Mouse (Mus musculus): ENCODE results near the gene Gm17416. TPM values are rescaled to one million over a fixed set of nuclear protein-coding genes. Genes with fewer than 3 reads are reported as not detected.

The Gm17416 gene
- polyA plus RNA-seq, 1 experiment: not detected

GRCm38 (mm10) chr2:152586926-152587560, 17.9 kb downstream of the Gm17416 start:
- H3K27ac ChIP-seq (replicated peaks; ENCODE audit: low read depth, low read length): no peak overlapping the region
- no peaks in the 10 kb centered on the region for H3K4me1 ChIP-seq (ENCODE audit: control insufficient read depth, insufficient read depth, insufficient read length, low read length)
- H3K4me3 ChIP-seq (ENCODE audit: insufficient read depth, low read depth, low read length): no peak overlapping the region

DNA sequence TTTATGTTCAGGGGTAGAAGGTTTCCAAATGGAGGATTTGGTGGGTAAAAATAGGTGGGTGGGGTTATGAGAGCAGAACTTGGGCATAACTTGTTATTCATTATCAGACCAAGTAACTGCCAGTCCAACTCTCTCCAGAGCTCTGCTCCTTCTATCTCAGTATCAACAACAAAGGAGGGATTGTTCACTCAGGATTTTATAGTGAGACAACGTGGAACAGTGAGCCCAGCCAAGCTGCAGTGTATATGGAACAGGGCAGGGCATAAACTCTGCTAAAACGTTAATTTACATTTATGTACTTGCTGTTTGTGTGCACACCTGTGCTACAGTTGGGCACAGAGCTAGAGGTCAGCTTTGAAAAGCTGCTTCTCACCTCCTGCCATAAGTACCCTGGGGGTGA, 19.3 kb downstream of the Gm17416 start:
- H3K4me3 ChIP-seq (ENCODE audit: insufficient read depth, low read depth, low read length): no peak overlapping the region
- H3K27ac ChIP-seq (replicated peaks; ENCODE audit: low read depth, low read length): no peak overlapping the region
- H3K4me1 ChIP-seq (ENCODE audit: control insufficient read depth, insufficient read depth, insufficient read length, low read length): no peaks in the 10 kb centered on the region

GRCm38 (mm10) chr2:152589021-152589420, 19.9 kb downstream of the Gm17416 start:
- Histone ChIP-seq H3K4me3 (ENCODE audit: insufficient read depth, low read depth, low read length) (no peak overlapping the region), H3K27ac (replicated peaks; ENCODE audit: low read depth, low read length) (no peak overlapping the region), H3K4me1 (ENCODE audit: control insufficient read depth, insufficient read depth, insufficient read length, low read length) (no peaks in the 10 kb centered on the region)

- Histone ChIP-seq H3K4me3 (ENCODE audit: insufficient read depth, low read depth, low read length) (no peak within 1 kb of the TSS), H3K4me1 (ENCODE audit: control insufficient read depth, insufficient read depth, insufficient read length, low read length) (no peaks in the 10 kb centered on the region), H3K27ac (replicated peaks; ENCODE audit: low read depth, low read length) (no peak within 1 kb of the TSS)
Measured at GRCm38 (mm10) chr2:152599299-152599698, 30.2 kb downstream of the Gm17416 start, which contains the start of gene Defb45. Defb45 (minus strand) TSS chr2:152599399.

DNA sequence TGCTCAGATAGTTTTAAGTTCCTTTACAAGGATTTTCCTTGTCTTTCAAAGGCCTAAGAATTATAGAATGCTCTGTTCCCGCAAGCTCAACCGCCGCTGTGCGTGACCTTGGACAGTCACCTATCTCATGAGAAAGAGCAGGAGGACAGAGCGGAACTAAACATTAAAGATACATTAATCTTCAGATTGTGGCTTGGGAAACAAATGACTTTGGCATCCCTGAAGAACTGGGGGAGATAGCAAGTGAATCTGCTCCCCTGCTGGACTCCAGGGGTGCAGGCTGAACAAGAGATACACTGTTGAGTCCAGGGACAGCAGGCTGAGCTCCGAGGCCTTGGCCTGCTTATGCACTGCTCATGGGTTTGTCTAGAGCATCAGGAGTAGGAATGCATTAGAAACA, 30.9 kb downstream of the Gm17416 start:
- Histone ChIP-seq H3K4me1 (ENCODE audit: control insufficient read depth, insufficient read depth, insufficient read length, low read length) (no peaks in the 10 kb centered on the region), H3K27ac (replicated peaks; ENCODE audit: low read depth, low read length) (no peak overlapping the region), H3K4me3 (ENCODE audit: insufficient read depth, low read depth, low read length) (no peak overlapping the region)

DNA sequence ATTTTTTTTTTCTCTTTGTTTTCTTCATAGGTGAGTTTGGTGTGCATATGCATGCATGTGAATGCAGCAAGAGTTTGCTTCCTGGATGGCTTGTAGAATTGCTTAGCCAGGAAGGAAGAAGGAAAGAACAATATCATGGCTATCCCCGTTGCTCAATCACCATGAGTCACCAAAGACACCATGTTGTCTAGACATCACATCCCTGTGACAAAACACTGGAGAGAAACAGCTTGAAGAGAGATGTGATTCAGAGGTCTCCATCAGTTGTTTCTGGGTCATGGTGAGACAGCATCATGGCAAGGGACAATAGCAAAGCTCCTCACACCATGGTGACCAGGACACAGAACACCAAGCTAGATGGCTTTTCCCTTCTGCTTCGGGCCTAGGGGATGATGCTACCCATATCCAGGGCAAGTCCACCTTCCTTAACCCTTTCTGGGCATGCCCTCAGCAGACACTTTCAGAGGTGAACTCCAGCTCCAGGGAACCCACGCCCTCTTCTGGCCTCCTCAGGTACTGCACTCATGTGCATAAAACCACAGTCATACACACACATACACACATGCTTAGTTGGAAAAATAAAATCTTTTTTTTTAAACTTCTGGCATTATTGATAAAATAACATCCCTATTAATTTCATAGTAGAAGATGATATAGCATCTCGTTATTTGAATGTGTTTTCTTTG, 32.3 kb downstream of the Gm17416 start:
- no peak overlapping the region for H3K27ac ChIP-seq (replicated peaks; ENCODE audit: low read depth, low read length)
- H3K4me3 ChIP-seq (ENCODE audit: insufficient read depth, low read depth, low read length): no peak overlapping the region
- H3K4me1 ChIP-seq (ENCODE audit: control insufficient read depth, insufficient read depth, insufficient read length, low read length): no peaks in the 10 kb centered on the region

DNA sequence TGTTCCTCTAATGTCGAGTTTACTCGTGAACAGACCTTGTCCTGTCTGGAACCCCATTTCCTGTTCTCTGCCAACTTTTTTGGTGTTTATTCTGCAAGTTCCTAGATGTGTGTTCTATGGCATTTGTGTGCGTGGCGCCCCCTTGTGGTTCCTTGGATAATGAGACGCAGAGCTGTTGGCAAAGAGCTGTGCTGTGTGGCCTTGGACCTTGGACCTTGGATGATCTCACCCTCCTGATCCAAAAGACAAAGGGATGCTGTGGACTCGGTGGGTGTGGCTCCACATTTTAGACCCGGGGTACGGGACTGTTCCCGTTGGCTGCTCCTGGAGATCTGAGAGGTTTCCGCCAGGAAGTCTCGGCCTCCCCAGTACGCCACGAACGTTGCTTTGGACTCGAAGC, 34.9 kb downstream of the Gm17416 start, which contains the start of gene Defb36:
TSS of gene Defb36 (plus strand) at position 271 of the 400 bp plus-strand sequence.
- Histone ChIP-seq H3K4me3 (ENCODE audit: insufficient read depth, low read depth, low read length) (no peak within 1 kb of the TSS), H3K4me1 (ENCODE audit: control insufficient read depth, insufficient read depth, insufficient read length, low read length) (no peaks in the 10 kb centered on the region), H3K27ac (replicated peaks; ENCODE audit: low read depth, low read length) (no peak within 1 kb of the TSS)

DNA sequence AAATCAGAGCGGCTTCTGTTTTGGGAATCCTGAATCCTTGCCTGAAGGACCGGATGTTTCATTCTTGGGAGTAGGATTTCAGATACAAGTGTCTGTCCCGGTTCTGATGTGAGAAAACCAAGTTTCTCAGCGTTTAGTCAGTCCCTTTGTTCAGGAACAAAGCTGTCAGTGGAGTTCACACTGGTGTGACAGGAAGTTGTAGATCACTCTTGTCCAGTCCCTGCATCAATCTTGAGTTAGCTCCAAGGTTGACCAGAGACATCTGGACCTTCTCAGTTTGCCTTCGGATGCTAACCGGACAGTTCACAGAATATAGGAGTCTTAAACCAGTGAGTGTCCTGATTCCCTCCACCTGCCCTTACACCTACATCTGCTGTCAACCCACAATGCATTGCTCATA, 38.6 kb downstream of the Gm17416 start:
- Histone ChIP-seq H3K4me3 (ENCODE audit: insufficient read depth, low read depth, low read length) (no peak overlapping the region), H3K27ac (replicated peaks; ENCODE audit: low read depth, low read length) (no peak overlapping the region), H3K4me1 (ENCODE audit: control insufficient read depth, insufficient read depth, insufficient read length, low read length) (no peaks in the 10 kb centered on the region)

GRCm38 (mm10) chr2:152608719-152609118, 39.6 kb downstream of the Gm17416 start:
- no peak overlapping the region for H3K4me3 ChIP-seq (ENCODE audit: insufficient read depth, low read depth, low read length)
- H3K27ac ChIP-seq (replicated peaks; ENCODE audit: low read depth, low read length): no peak overlapping the region
- H3K4me1 ChIP-seq (ENCODE audit: control insufficient read depth, insufficient read depth, insufficient read length, low read length): no peaks in the 10 kb centered on the region

GRCm38 (mm10) chr2:152612193-152612592, 43.1 kb downstream of the Gm17416 start:
- Histone ChIP-seq H3K4me1 (ENCODE audit: control insufficient read depth, insufficient read depth, insufficient read length, low read length) (no peaks in the 10 kb centered on the region), H3K4me3 (ENCODE audit: insufficient read depth, low read depth, low read length) (no peak overlapping the region), H3K27ac (replicated peaks; ENCODE audit: low read depth, low read length) (no peak overlapping the region)

DNA sequence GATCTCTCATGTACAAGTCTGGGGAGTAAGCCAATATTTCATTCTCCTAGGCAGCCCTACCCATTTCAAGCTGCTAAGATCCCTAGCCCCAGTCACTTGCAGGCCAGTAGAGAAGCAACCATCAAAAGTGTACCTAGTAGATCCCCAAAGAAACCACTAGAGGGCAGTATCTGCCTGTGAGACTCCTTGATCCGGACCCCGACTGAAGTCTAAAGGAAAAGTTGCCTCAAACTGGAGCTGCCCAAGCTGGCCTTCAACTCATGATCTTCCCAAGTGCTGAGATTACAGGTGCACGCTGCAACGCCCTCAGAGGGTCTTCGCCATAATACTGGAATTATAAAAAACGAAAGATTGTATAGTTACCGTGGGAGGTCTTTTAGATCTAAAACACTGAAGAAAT, 46.4 kb downstream of the Gm17416 start:
- Histone ChIP-seq H3K4me3 (ENCODE audit: insufficient read depth, low read depth, low read length) (no peak overlapping the region), H3K27ac (replicated peaks; ENCODE audit: low read depth, low read length) (no peak overlapping the region), H3K4me1 (ENCODE audit: control insufficient read depth, insufficient read depth, insufficient read length, low read length) (no peaks in the 10 kb centered on the region)

GRCm38 (mm10) chr2:152616470-152616869, 47.3 kb downstream of the Gm17416 start:
- Histone ChIP-seq H3K4me3 (ENCODE audit: insufficient read depth, low read depth, low read length) (no peak overlapping the region), H3K27ac (replicated peaks; ENCODE audit: low read depth, low read length) (no peak overlapping the region), H3K4me1 (ENCODE audit: control insufficient read depth, insufficient read depth, insufficient read length, low read length) (no peaks in the 10 kb centered on the region)

DNA sequence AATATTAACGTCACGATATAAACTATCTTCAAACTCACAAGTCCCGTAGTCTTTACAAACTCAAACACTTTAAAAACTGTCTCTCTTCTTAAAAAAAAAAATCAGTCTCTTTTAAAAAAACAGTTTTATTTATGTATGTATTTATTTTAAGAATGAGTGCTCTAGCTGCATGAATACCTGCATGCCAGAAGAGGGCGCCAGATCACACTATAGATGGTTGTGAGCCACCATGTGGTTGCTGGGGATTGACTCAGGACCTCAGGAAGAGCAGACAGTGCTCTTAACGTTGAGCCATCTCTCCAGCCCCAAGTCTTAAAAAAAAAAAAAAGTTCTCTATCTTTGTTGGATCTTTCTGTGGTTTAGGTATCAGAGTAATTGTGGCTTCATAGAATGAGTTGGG, 48.2 kb downstream of the Gm17416 start:
- Histone ChIP-seq H3K4me3 (ENCODE audit: insufficient read depth, low read depth, low read length) (no peak overlapping the region), H3K27ac (replicated peaks; ENCODE audit: low read depth, low read length) (no peak overlapping the region), H3K4me1 (ENCODE audit: control insufficient read depth, insufficient read depth, insufficient read length, low read length) (no peaks in the 10 kb centered on the region)

Measured in brown adipose tissue, adult 24 weeks (tissue).